Mouse (Mus musculus) cerebellum, adult 11 months (tissue): ENCODE data around the gene Gm3486.
"Not testable (repeated sequence)": the region's sequence is repeated elsewhere in the genome, so short reads cannot be mapped to it uniquely, and the experiment has no call there.

Source experiments
- DNase-seq: peaks from one replicate; pipeline ENCODE4 v3.0.0; 2022

The Gm3486 gene

GRCm38 (mm10) chr14:41489385-41489784 is at the start of gene Gm3486:
Gene Gm3486, minus strand, starts transcription at chr14:41489485.
- not testable (repeated sequence) for DNase-seq

- DNase-seq, result not testable (repeated sequence)
Measured at GRCm38 (mm10) chr14:41524695-41525094, 35.4 kb upstream of the Gm3486 start.

DNA sequence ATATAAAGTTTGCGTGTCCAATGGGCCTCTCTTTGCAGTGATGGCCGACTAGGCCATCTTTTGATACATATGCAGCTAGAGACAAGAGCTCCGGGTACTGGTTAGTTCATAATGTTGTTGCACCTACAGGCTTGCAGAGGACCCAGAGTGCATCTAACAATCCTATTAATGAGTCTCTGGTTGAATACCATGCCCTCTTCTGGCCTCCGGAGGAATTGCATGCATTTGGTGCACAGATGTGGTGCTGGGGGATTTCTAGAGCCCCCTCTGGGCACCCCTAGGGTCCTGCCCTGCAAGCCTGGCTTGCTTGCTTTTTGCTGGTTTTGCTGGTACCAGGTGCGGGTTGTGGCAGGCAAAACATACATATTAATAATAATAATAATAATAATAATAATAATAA is 31.4 kb upstream of the Gm3486 start:
- DNase-seq, result not testable (repeated sequence)

- DNase-seq, result not testable (repeated sequence)
Measured at GRCm38 (mm10) chr14:41453418-41453817, 35.9 kb downstream of the Gm3486 start, which contains the start of gene Gm7954. Gene Gm7954, minus strand, starts transcription at chr14:41453518.
